Mouse (Mus musculus): ENCODE results near the gene Tmc2. TPM values are rescaled to one million over a fixed set of nuclear protein-coding genes. Genes with fewer than 3 reads are reported as not detected.
A peak's percentile ranks its signal among the peaks of the same experiment; 100 is the strongest.

Gene Tmc2
- not detected for total RNA-seq (2021)
- long read RNA-seq, experiment 1, result 0 reads
- long read RNA-seq, experiment 2, result 0 reads

- DNase-seq (ENCODE audit: low spot score in 2 of 2), result no peak
Observed at GRCm38 (mm10) chr2:130194894-130195293, at the start of gene Tmc2. TSS of gene Tmc2 (plus strand) at chr2:130195194.

- DNase-seq (ENCODE audit: low spot score in 2 of 2), result no peak
Observed at GRCm38 (mm10) chr2:130146089-130146668, 48.8 kb upstream of the Tmc2 start.

GRCm38 (mm10) chr2:130155171-130155570, 39.8 kb upstream of the Tmc2 start:
- no peak for DNase-seq (ENCODE audit: low spot score in 2 of 2)

- DNase-seq (ENCODE audit: low spot score in 2 of 2), result no peak
Observed at GRCm38 (mm10) chr2:130155851-130156250, 39.1 kb upstream of the Tmc2 start.

DNA sequence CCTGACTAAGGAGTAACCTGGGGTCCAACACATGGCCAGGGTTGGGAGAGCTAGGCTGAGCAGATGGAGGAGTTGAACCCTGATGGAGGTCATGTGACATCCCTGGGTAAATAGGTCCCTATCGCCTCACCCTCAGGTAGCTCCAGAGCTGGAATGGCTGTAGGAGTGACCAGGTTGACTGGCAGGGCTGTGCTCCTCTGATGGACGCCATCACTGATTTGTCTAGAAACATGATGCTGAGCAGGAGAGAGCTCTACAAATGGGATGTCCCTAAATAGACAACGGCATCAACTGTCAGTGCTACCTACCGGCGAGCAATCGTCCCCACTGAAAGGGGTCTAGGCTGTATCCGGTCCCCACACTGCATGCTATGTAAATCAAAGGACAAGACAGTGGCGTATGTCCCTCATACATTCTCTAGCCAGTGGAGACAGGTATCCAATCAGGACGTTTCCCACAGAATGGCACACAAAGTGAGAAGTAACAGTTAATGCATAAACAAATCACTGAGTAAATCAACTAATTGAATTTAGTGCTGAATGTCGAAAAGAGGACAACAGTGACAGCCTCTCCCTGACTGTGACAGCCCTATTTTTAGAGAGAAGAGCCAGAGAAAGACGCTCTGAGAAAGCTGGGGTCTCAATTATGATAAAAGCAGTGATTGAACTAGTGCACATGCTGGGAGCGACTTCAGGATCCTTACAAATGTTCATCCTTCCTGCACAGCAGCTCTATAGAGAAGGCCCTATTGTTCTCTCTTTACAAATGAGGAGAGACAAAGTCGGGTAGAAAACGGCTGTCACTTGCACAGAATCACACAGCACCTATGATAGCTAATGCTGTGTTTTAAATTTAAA, 37.5 kb upstream of the Tmc2 start:
- no peak for DNase-seq (ENCODE audit: low spot score in 2 of 2)

DNA sequence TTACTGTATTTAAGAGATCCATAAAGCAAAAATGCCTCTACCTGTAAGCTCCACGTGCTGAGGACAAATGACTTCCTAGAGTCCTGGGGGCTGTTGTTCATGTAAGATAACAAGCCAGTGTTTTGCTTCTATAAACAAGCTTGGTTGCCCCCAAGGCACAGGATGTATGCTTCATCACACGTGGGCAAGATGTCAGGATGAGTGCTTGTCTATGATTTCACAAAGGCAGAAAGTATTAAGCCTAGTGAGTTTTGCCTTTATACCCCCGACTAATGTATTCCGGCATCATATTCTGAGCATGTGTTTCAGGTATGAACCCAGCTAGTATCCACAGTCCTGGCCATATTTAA, 36.9 kb upstream of the Tmc2 start:
- DNase-seq (ENCODE audit: low spot score in 2 of 2), result no peak

DNA sequence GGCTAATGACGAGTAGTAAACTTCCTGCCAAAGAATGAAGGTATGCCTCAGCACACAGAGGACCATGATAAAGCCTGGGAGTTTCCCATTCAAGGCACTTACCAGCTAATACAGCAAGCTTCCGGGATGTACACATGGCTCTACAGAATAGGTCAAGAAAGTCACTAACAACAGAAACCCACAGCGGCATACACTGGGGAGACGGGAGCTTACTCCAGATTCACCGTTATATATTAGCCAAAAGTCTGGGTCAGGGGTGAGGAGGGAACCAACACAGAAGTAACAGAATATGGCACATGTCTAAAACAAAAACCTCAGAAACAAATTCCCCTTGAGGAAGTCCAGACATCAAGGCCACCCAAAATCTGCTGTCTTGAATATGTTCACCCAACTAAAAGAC, 32.3 kb upstream of the Tmc2 start:
- DNase-seq (ENCODE audit: low spot score in 2 of 2), result no peak

DNA sequence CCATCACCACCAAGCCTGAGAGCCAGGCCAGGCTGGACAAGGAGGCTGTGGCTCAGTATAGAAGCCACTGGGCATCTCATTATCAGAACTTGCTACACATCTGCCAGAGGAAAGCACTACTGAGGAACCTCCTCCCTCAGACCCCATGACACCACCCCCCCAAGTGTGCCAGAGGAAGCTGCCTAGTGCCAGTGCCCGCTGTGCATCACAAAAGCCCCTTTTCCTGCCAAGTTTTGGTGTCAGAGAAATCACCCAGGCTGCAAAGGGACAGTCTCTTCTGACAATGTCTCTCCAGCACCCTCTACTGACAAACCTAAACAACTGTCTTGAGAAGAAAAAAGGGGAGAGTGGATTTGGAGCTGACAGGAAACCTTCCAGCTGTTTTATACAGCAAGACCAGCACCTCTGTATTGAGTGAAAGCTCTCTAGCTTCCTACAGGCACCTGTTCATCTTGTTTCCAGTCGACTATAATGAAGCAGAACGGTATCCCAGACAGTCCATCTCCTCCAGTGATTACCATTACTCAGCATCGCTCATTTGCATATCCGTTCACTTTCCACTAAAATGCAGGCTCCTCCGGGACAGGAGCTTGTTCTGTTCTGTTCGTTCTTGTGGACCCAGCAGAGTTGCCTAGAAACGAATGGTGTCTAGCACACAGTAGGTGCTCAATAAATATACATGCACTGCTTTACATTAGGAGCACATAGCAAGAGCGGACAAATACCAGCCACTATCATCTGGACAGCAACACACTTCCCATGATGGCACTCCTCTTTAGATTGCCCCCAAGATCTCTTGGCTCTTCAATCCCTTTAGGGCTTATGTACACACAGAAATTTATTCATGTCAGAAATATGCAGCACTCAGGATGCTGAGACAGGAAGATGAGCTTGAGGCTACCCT, 28.4 kb upstream of the Tmc2 start:
- peak; percentile 34 to 40 for DNase-seq (ENCODE audit: low spot score in 2 of 2)

- peak; percentile 75 for DNase-seq (ENCODE audit: low spot score in 2 of 2)
Observed at GRCm38 (mm10) chr2:130167861-130168260, 27.1 kb upstream of the Tmc2 start.

- no peak for DNase-seq (ENCODE audit: low spot score in 2 of 2)
Observed at GRCm38 (mm10) chr2:130171674-130172073, 23.3 kb upstream of the Tmc2 start.

- no peak for DNase-seq (ENCODE audit: low spot score in 2 of 2)
Observed at GRCm38 (mm10) chr2:130176820-130177219, 18.2 kb upstream of the Tmc2 start.

- peak in 1 of 2 experiments; percentile 15 for DNase-seq (ENCODE audit: low spot score in 2 of 2)
Observed at GRCm38 (mm10) chr2:130178381-130178705, 16.7 kb upstream of the Tmc2 start.

DNA sequence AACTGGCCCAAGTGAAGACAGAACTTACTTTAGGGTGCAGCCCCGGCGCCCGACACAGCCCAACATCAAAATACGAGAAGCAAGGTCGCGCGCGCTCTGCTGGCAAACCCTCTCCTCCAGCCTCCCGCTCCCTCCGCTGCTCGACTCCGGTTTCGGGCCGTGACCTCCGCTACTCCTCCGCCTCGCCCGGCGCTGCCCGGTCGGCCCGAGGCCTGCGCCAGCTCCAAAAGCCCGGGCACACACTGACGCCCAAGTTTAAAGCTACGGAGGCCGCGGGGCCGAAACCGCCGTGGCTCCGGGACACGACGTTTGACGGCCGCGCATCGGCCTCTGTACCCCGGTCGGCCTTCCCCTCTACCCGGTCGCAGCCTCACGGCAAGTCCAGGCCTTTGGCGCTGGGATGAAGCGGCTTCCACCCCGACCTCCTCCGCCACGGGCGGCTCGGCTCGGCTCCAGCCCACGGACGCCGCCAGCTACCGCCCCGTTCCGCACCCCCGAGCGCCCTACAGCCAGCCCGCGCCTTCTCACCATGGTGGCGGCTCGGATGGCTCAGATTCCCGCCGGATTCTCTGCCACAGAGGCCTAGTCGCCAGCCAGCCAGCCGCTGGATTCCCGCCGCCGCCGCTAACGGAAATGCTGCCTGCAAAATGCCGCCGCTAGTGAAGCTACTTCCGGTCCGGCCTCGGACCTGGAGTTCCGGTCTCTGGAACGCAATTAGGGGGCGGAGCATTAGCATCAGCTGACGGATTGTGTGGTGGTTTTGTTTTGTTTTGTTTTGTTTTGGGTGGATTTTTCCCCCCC, 16.1 kb upstream of the Tmc2 start, which contains the start of gene Snrpb:
Snrpb (minus strand) TSS at position 698 of the 801 bp plus-strand sequence.
- DNase-seq (ENCODE audit: low spot score in 2 of 2), result peak; percentile 88 to 90

GRCm38 (mm10) chr2:130179507-130180019, 15.4 kb upstream of the Tmc2 start:
- no peak for DNase-seq (ENCODE audit: low spot score in 2 of 2)

GRCm38 (mm10) chr2:130188391-130188790, 6.6 kb upstream of the Tmc2 start:
- DNase-seq (ENCODE audit: low spot score in 2 of 2), result no peak

DNA sequence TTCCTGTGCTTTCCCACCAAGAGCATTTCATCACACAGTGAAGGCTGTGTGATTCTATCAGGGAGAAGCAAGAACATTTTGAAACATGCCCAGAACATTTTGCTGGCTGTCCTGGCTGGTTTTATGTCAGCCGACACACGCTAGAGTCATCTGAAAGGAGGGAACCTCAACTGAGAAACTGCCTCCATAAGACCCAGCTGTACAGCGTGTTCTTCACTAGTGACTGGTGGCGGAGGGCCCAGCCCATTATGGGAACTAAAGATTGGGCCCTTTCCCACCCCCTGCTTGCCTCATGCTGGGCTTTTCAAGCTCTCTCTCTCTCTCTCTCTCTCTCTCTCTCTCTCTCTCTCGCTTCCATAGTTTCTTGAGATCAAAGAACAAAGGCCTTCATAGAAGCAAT, 6.0 kb downstream of the Tmc2 start:
- DNase-seq (ENCODE audit: low spot score in 2 of 2), result no peak

DNA sequence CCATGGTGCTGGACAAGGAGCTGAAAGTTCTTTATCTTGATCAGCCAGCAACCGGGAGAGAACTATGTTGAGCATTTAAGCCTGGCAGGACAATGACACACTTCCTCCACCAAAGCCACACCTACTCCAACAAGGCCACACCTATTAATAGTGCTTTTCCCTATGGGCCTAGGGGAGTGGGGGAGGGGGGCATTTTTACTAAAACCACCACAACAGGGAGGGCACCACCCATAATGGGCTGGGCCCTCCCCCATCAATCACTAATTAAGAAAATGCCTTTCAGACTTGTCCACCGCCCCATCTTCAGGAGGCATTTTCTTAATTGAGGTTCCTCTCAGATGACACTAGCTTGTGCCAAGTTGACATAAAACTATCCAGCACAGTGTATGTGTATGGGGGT, 12.4 kb downstream of the Tmc2 start:
- no peak for DNase-seq (ENCODE audit: low spot score in 2 of 2)

- no peak for DNase-seq (ENCODE audit: low spot score in 2 of 2)
Observed at GRCm38 (mm10) chr2:130207996-130208395, 13.0 kb downstream of the Tmc2 start.

DNA sequence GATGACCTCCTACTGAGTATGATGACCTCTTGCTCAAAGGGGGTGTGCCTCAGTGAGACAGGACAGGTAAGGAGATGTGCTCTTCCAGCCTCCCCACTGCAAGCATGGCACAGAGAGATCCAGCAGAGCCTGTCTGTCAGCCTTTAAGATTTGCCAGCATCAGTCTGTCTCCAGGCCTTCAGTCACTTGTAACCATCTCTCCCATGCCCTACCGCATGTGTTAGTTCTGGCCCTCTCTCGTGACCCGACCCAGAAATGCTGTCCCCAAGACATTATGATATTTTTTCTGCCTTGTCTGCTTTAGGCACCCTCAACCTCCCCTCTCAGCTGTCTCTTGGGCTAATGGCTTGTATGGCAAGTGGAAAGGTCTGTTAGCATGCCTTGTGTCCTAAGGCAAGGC, 14.6 kb downstream of the Tmc2 start:
- no peak for DNase-seq (ENCODE audit: low spot score in 2 of 2)

GRCm38 (mm10) chr2:130211581-130211980, 16.6 kb downstream of the Tmc2 start:
- DNase-seq (ENCODE audit: low spot score in 2 of 2), result no peak

DNA sequence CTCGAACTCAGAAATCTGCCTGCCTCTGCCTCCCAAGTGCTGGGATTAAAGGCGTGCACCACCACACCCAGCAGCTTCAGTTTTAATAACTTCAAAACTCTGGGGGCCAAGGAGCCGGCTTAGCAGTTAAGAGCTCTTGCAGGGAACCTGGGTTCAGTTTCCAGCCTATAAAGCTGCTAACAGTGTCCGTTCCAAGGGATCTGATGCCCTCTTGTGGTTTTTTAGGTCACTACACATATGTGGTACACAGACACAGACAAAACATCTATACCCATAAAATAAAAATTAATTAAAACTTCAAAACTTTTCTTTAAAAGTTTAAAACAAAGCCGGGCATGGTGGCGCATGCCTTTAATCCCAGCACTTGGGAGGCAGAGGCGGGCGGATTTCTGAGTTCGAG, 51.9 kb downstream of the Tmc2 start:
- DNase-seq (ENCODE audit: low spot score in 2 of 2), result peak; percentile 25 to 29

All from left cerebral cortex, adult 18-20 months (tissue).